Mouse (Mus musculus) adrenal gland, adult 10 weeks (tissue): ENCODE results near the gene Fam107b. TPM values are rescaled to one million over a fixed set of nuclear protein-coding genes. Genes with fewer than 3 reads are reported as not detected.

Source experiments
- polyA plus RNA-seq: library from polyadenylated mRNA; stranded (reverse); fragments of 350-450 nt; fragmentation: Illumina TruSeq; extraction: RNeasy Lipid Tissue Mini Kit (QIAGEN cat#74804); gene quantifications from one replicate; pipeline ENCODE4 v1.2.3, GENCODE M21; 2014; ENCODE audit warnings: low read depth, low replicate concordance

Gene Fam107b
- polyA plus RNA-seq: 30.1 TPM

DNA sequence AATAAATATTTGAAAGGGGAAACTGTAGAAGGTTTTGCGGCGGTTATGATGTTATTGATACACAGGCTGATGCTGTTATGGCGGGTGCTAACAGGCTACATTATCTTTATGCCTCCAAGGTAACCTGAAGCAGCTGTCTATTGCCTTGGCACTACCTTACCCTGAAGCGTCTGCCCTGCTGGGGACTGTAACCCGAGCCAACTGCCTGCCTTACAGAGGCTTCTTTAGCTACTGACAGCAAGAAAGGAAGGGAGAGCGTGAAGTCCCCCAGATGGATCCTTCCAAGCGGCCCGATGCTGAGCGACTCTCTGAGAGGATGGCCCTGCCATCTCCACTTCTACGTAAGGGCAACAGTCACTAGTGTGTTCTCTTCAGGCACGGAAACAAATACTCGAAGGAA is at the start of gene Fam107b:
Fam107b (plus strand) TSS at position 303 of the 400 bp plus-strand sequence.

Other genes with a start within 250 kb of the Fam107b start
- 19.8 TPM for gene Rpp38, start 237.8 kb upstream of the Fam107b start, polyA plus RNA-seq
- not detected for gene Acbd7, start 234.3 kb upstream of the Fam107b start, polyA plus RNA-seq
- gene Olah, start 173.3 kb upstream of the Fam107b start, polyA plus RNA-seq: 0.52 TPM
- not detected for gene Meig1, start 147.8 kb upstream of the Fam107b start, polyA plus RNA-seq
- gene Dclre1c, start 146.4 kb upstream of the Fam107b start, polyA plus RNA-seq: 13.4 TPM
- 7.6 TPM for gene Suv39h2, start 95.5 kb upstream of the Fam107b start, polyA plus RNA-seq
- gene Gm45902, start 57.7 kb upstream of the Fam107b start, polyA plus RNA-seq: 2.3 TPM
- gene Hspa14, start 57.7 kb upstream of the Fam107b start, polyA plus RNA-seq: 46.5 TPM
- gene Cdnf, start 57.5 kb upstream of the Fam107b start, polyA plus RNA-seq: 8.3 TPM